Mouse (Mus musculus) embryonic facial prominence, embryonic 11.5 days (tissue): ENCODE measurements around the gene Ybx3. TPM values are rescaled to one million over a fixed set of nuclear protein-coding genes. Genes with fewer than 3 reads are reported as not detected.

Experiments used
- ATAC-seq: fragments of 200-750 bp; cut with Nextera tagmentation; replicated peaks from 2 replicates; pipeline ENCODE4 v1.8.0; 2017; ENCODE audit warnings: low read depth; ENCODE audit not compliant: insufficient number of reproducible peaks, low FRiP score, low TSS enrichment
- DNase-seq: peaks from one replicate; pipeline ENCODE4 v3.0.0-alpha.2; 2015; ENCODE audit warnings: low spot score
- H3K27ac ChIP-seq: fragments of 300-500 bp; sonication (generic); replicated peaks from 2 replicates; pipeline ENCODE4 v1.5.1; 2014; ENCODE audit warnings: mild to moderate bottlenecking, low read depth, low read length, control low read depth
- H3K27me3 ChIP-seq: fragments of 300-500 bp; sonication (generic); 2 replicates; pipeline ENCODE4 v1.6.1; 2014; ENCODE audit warnings: mild to moderate bottlenecking, low read length, moderate library complexity, mixed read lengths; ENCODE audit not compliant: control insufficient read depth, insufficient read depth
- H3K36me3 ChIP-seq: fragments of 300-500 bp; sonication (generic); replicated peaks from 2 replicates; pipeline ENCODE4 v1.6.1; 2014; ENCODE audit warnings: low read depth, mild to moderate bottlenecking, low read length, moderate library complexity, mixed read lengths; ENCODE audit not compliant: control insufficient read depth, insufficient read depth
- H3K4me1 ChIP-seq: fragments of 300-500 bp; sonication (generic); 2 replicates; pipeline ENCODE4 v1.6.1; 2014; ENCODE audit warnings: low read length, mixed read lengths; ENCODE audit not compliant: control insufficient read depth, insufficient read depth
- H3K4me2 ChIP-seq: fragments of 300-500 bp; sonication (generic); 2 replicates; pipeline ENCODE4 v1.6.1; 2014; ENCODE audit warnings: low read depth, mild to moderate bottlenecking, control low read depth, low read length, moderate library complexity
- H3K4me3 ChIP-seq: fragments of 300-500 bp; sonication (generic); 2 replicates; pipeline ENCODE4 v1.5.1; 2014; ENCODE audit warnings: low read depth, low read length, control low read depth
- H3K9ac ChIP-seq: fragments of 300-500 bp; sonication (generic); replicated peaks from 2 replicates; pipeline ENCODE4 v1.6.1; 2014; ENCODE audit warnings: mild to moderate bottlenecking, control low read depth, low read length
- H3K9me3 ChIP-seq: fragments of 300-500 bp; sonication (generic); replicated peaks from 2 replicates; pipeline ENCODE4 v1.6.1; 2016; ENCODE audit warnings: mild to moderate bottlenecking, low read length, inconsistent platforms, mixed read lengths; ENCODE audit not compliant: control insufficient read depth
- WGBS: fragments of 180-500 bp; shearing (Covaris S2); extraction: QIAGEN DNeasy Blood & Tissue Kit; methylation state at CpG from one replicate; pipeline ENCODE4 v1.1.7; 2014; 5-methylcytosine and 5-hydroxymethylcytosine counted together
- polyA plus RNA-seq: library from polyadenylated mRNA; unstranded; fragments of >200 nt; fragmentation: Nextera tagmentation; extraction: Ambion mirVana; gene quantifications from 2 replicates; pipeline ENCODE4 v1.2.1, GENCODE M21; 2014

Gene Ybx3
- polyA plus RNA-seq, 1 experiment from 2014 or later, result 64.2 TPM

GRCm38 (mm10) chr6:131396650-131397049, 8.4 kb upstream of the Ybx3 start:
- Histone ChIP-seq H3K9ac (no peak overlapping the region), H3K36me3 (no peaks in the 10 kb centered on the region), H3K4me2 (no peak overlapping the region), H3K4me1 (no peaks in the 10 kb centered on the region), H3K9me3 (no peaks in the 10 kb centered on the region), H3K4me3 (no peak overlapping the region), H3K27me3 (no peaks in the 10 kb centered on the region), H3K27ac (no peak overlapping the region)
- DNase-seq (no peak), ATAC-seq (no peak)
- WGBS, result 57% methylated on average over 1 of the region's 1 CpGs

GRCm38 (mm10) chr6:131393873-131394660, 5.8 kb upstream of the Ybx3 start:
- no peaks in the 10 kb centered on the region for H3K9me3 ChIP-seq
- no peak overlapping the region for H3K4me3 ChIP-seq
- H3K4me2 ChIP-seq, result no peak overlapping the region
- WGBS, result 82% methylated on average over 4 of the region's 4 CpGs
- no peak overlapping the region for H3K9ac ChIP-seq
- ATAC-seq (no peak), DNase-seq (no peak)
- H3K4me1 ChIP-seq, result no peaks in the 10 kb centered on the region
- no peaks in the 10 kb centered on the region for H3K27me3 ChIP-seq
- H3K27ac ChIP-seq, result no peak overlapping the region
- H3K36me3 ChIP-seq, result no peaks in the 10 kb centered on the region

- Histone ChIP-seq H3K4me3 (peak overlapping the region; percentile 78), H3K36me3 (no peaks in the 10 kb centered on the region), H3K4me1 (no peaks in the 10 kb centered on the region), H3K9ac (peak overlapping the region; percentile 87), H3K27ac (peak overlapping the region; percentile 60), H3K9me3 (no peaks in the 10 kb centered on the region), H3K27me3 (no peaks in the 10 kb centered on the region), H3K4me2 (peak overlapping the region; percentile 88)
- DNase-seq (peak; percentile 53), ATAC-seq (peak; percentile 42)
- WGBS, result under 1% methylated on average over 42 of the region's 43 CpGs
Observed at GRCm38 (mm10) chr6:131387221-131388039, 846 bp downstream of the Ybx3 start.

GRCm38 (mm10) chr6:131386416-131387019, 1.8 kb downstream of the Ybx3 start:
- Histone ChIP-seq H3K9me3 (no peaks in the 10 kb centered on the region), H3K27me3 (no peaks in the 10 kb centered on the region), H3K4me1 (no peaks in the 10 kb centered on the region), H3K4me3 (peak overlapping the region; percentile 78), H3K4me2 (peak overlapping the region; percentile 88), H3K27ac (no peak overlapping the region), H3K36me3 (no peaks in the 10 kb centered on the region), H3K9ac (peak overlapping the region; percentile 4; the same call in 1 of the 2 replicates)
- ATAC-seq, result no peak
- no peak for DNase-seq
- WGBS, result 46% methylated on average over 9 of the region's 9 CpGs

GRCm38 (mm10) chr6:131385469-131385868, 2.8 kb downstream of the Ybx3 start:
- H3K36me3 ChIP-seq, result no peaks in the 10 kb centered on the region
- H3K9ac ChIP-seq, result no peak overlapping the region
- DNase-seq (no peak), ATAC-seq (no peak)
- no peak overlapping the region for H3K4me3 ChIP-seq
- no peak overlapping the region for H3K27ac ChIP-seq
- H3K9me3 ChIP-seq, result no peaks in the 10 kb centered on the region
- no peaks in the 10 kb centered on the region for H3K27me3 ChIP-seq
- no peak overlapping the region for H3K4me2 ChIP-seq
- WGBS, result 87% methylated on average over 1 of the region's 1 CpGs
- H3K4me1 ChIP-seq, result no peaks in the 10 kb centered on the region

- H3K9ac ChIP-seq, result no peak overlapping the region
- WGBS, result 46% methylated on average over 6 of the region's 6 CpGs
- ATAC-seq (no peak), DNase-seq (peak; percentile 29)
- no peaks in the 10 kb centered on the region for H3K9me3 ChIP-seq
- H3K27me3 ChIP-seq, result no peaks in the 10 kb centered on the region
- H3K4me2 ChIP-seq, result no peak overlapping the region
- H3K4me1 ChIP-seq, result no peaks in the 10 kb centered on the region
- no peak overlapping the region for H3K27ac ChIP-seq
- H3K36me3 ChIP-seq, result no peaks in the 10 kb centered on the region
- H3K4me3 ChIP-seq, result no peak overlapping the region
Observed at GRCm38 (mm10) chr6:131383713-131384330, 4.5 kb downstream of the Ybx3 start.

GRCm38 (mm10) chr6:131382984-131383337, 5.3 kb downstream of the Ybx3 start:
- H3K9ac ChIP-seq, result no peak overlapping the region
- ATAC-seq (no peak), DNase-seq (no peak)
- WGBS, result 77% methylated on average over 3 of the region's 3 CpGs
- H3K4me2 ChIP-seq, result no peak overlapping the region
- no peak overlapping the region for H3K4me3 ChIP-seq
- H3K27me3 ChIP-seq, result no peaks in the 10 kb centered on the region
- no peak overlapping the region for H3K27ac ChIP-seq
- no peaks in the 10 kb centered on the region for H3K36me3 ChIP-seq
- H3K9me3 ChIP-seq, result no peaks in the 10 kb centered on the region
- H3K4me1 ChIP-seq, result no peaks in the 10 kb centered on the region
